Mouse (Mus musculus) Muller cell, postnatal 12 days (primary cell): Measurements from ENCODE around the gene Gria1.

Source experiments
- DNase-seq: peaks from one replicate; pipeline ENCODE4 v3.0.0-alpha.2; 2015; ENCODE audit errors: inconsistent ontology term

The Gria1 gene

GRCm38 (mm10) chr11:57011024-57011690 lies at the start of gene Gria1:
Gene Gria1 (plus strand): TSS chr11:57011387.
- DNase-seq: peak; percentile 22

- DNase-seq: no peak
Observed at GRCm38 (mm10) chr11:56961751-56962150, 49.4 kb upstream of the Gria1 start.

DNA sequence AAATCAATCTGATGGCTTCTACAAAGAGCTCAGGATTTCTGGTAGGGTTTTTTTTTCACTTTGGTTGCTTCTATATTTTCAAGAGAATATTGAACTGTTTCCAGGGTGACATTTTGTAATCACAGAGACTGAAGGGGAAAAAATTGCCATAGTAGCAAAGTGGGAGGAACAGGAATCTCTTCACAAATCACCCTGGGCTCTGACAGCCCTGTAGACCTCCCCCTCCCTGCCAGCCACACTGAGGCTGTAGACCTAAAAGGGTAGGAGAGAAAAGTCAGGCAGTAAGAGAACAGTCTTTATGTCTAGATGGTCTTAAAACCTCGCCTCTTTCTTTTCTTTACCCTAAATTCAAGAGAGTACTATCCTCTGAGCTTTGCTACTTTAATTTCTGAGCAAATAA lies 38.4 kb upstream of the Gria1 start:
- no peak for DNase-seq

GRCm38 (mm10) chr11:56984321-56985000 lies 26.7 kb upstream of the Gria1 start:
- DNase-seq: no peak

DNA sequence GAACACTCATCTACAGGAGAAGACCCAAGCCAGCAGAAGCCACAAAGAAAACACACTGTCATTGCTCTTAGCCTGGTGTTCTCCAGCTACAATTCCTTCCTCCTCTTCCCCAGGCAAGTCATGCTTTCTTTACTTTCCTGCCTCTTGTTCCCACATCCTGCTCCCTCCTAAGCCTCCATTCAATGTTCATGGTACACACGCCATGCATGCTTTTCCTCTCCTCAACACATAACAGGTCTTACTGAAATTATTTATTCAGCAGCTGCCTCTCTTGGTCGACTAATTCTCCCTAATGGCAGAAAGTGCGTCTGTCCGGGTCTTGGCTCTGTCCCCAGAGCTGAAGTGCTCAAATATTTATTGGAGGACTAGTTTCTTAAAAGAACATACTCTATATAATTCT lies 25.7 kb upstream of the Gria1 start:
- no peak for DNase-seq

GRCm38 (mm10) chr11:56999601-57000001 lies 11.6 kb upstream of the Gria1 start:
- peak; percentile 90 for DNase-seq

DNA sequence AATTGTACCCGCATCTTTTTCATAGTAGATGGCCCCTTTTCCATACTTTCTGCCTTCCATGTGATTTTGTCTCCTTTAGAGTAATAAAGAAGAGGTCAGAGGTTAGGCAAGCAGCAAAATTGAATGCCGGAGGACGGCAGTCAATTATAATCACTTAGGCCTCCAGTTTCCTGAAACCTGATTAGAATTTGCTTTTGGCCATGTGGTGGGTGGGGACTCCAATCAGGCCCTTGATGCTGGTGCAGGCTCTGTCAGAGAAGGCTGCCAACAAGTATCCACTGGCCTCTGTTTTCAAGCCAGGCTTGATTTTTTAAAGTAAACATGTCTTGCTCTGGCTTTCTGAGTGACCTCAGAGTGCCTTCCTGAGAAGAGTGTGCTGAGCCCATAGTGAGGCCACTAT lies 6.6 kb upstream of the Gria1 start:
- no peak for DNase-seq

DNA sequence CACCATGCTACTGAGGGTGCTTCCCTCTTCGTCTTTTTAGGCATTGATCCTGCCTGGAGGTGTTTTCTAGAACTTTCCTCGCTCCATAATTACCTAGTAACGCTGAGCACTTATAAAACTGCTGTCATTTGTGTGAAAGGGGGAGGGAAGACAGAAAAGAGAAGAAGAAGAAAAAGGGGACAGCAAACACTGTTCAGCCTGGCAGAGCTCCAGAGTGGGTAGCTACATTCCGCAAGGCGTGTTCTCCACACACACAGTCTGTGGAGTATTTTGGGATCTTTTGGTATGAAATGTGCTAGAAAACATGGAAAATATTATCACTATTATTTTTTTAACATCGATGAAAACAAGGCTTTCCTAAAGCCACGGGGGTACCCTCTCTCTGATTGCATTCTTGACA lies 5.8 kb upstream of the Gria1 start:
- no peak for DNase-seq

DNA sequence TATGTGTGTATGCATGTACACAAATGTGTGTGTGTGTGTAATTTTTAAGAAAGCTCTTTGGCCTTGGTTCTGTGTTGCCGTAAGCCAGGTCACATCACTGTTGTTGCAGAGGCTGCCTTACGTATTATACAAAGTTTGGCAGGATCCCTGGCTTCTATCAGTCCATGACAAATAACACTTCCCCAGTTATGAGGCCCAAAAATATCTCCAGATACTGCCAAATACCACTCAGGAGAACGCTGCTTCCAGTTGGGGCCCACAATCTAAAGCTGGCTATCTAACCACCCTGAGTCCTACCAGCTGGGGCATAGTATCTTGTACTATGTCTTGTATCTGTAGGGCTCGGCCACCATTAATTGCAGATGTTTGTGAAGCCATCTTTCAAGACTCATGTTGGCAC lies 3.4 kb upstream of the Gria1 start:
- DNase-seq: no peak

DNA sequence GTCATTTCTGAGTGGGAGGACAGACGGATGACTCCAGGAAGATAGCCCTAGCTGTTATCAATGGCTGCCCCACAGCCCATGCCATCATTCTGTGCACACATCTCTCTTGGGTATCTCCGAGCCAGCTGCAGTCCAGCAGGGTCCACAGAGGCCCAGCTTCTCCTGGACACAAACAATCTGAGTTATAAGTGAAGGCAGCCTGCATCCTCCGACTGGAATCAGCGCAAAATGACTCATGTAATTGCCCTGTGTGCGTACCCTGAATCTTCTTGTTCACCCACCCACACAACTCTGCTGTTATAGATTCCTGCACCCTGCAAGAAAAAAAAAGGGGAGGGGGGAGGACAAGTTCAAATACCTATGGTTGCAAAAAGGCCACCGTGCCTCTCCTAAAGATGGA lies 576 bp upstream of the Gria1 start:
- DNase-seq: no peak

DNA sequence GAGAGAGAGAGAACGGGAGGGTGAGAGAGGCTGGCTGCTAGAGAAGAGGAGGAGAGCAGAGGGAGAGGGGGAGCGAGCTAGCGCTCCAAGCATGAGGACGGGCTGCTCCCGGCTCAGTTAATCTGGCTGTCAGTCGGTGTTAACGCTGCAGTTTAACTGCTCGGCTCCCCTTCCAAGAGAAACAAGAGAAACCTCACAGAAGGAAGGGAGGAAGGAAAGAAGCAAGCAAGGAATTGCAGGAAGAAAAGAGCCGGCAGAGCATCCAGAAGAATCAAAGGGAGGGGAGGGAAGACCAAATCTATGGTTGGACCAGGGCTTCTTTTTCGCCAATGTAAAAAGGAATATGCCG lies 478 bp downstream of the Gria1 start:
- DNase-seq: peak; percentile 38

- DNase-seq: no peak
Observed at GRCm38 (mm10) chr11:57012287-57012921, 1.2 kb downstream of the Gria1 start.

DNA sequence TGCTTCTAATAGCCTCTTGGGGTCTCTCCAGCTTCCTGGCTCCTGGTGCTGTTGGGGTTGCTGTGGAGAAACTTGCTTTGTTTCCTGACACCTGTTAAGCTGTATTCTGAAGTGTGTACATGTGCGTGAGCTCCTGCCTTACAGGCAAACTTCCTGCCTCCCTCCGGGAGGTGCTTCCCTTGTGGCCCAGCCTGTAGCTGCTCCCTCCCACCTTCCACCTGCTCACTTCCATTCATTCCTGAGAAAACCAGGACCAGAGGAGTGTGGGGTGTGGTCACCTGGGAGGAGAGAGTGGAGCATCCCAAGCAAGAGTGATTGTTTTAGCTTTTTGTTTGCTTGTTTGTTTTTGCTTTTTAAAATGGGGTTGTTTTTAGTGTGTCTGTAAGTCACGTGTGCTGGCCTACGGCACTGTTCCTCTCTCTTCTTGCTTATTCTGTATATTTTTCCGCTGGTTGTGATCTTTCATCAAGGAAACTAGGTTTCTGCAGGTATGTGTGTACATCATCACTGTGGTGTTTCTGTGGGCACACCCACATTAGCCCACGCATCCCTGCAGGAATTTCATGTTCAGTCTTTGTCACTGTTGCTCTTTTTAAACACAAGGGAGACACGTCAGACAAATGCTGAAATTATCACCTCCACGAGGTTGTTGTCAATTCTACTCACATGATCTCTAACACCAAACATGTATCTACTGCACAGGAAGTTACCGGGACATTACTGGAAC lies 2.4 kb downstream of the Gria1 start:
- no peak for DNase-seq

DNA sequence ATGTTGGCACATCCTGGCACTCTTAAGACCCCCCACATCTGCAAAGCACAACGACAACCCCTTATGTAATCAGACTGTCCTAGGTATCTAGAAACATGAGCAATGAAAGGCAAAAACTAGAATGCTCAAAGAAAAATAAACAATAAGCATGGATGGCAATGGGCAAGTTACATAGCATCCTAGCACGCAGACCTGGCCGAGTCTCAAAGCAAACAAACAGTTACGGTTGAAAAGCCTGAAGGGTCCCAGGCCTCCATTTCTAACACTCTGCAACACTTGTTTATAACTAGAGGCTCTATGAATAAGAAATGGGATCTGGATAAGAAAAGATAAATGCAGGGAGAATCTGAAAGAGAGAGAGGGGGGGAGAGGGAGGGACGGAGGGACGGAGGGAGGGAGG lies 3.2 kb downstream of the Gria1 start:
- DNase-seq: no peak

DNA sequence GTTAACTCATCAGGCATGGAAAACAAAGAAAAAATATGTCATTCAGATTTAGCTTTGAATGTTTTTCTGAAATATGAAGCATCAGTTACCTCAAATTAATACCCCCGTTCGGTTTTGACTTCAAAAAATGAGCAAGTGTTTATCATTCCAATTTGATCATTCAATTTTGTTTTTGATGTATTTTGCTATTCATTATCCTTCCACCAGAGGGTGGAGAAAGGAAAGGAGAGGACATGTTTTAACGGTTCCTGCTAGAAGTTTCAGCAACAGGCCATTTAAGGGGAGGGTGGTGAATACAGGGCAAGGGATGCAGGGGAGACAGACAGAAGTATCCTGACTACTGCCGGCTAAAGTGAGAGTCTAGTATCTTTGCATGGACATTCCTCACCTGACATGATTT lies 7.3 kb downstream of the Gria1 start:
- DNase-seq: no peak

DNA sequence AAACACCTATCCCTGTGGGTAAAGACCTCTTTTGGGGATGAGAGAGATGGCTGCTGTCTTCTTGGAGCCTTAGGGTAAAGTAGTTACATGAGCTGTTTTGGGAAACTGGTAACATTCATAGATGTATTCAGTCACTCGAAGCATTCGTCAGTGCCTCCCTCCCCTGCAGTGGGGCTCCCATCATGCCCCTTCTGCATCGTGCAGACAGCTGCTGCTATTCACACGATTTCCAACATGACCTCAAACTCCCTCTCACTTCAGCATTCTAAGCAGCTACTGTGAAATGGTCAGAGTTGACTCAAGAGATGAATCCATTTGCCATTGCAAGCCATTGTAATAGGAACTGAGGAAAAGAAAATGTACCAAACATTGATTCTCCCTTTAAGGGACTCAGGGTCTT lies 11.2 kb downstream of the Gria1 start:
- DNase-seq: no peak

- no peak for DNase-seq
Observed at GRCm38 (mm10) chr11:57030448-57030847, 19.3 kb downstream of the Gria1 start.

DNA sequence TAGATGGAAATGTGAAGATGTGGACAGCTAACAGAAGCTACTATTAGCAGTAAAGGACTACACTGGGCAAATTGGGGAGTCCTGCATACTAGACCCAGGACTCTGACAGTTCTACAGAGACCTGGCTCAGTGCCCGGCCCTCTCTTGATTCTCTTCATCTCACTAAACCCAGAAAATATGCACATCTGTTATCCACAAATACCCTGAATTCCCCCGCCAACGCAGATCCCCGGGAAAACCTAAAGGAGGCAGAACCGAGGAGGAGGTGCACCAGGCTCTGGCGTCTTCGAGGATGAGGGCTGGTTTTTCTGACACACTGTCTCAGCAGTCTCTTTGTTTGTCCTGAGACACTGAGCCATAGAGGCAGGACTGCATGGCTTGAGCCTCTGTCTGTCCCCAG lies 27.6 kb downstream of the Gria1 start:
- DNase-seq: peak; percentile 61

- DNase-seq: peak; percentile 5
Observed at GRCm38 (mm10) chr11:57039306-57039705, 28.1 kb downstream of the Gria1 start.

- DNase-seq: no peak
Observed at GRCm38 (mm10) chr11:57042057-57042456, 30.9 kb downstream of the Gria1 start.

GRCm38 (mm10) chr11:57044146-57044545 lies 33.0 kb downstream of the Gria1 start:
- no peak for DNase-seq
